Mouse (Mus musculus): ENCODE results near the gene Cytl1. TPM values are rescaled to one million over a fixed set of nuclear protein-coding genes. Genes with fewer than 3 reads are reported as not detected.

Gene Cytl1
- 16.5 and 20.7 TPM in 2 replicates for polyA plus RNA-seq (2015; fragmentation: Nextera tagmentation; extraction: Ambion mirVana)

- Histone ChIP-seq H3K4me3 (ENCODE audit: low read length) (no peak within 1 kb of the TSS), H3K9me3 (replicated peaks; ENCODE audit: control insufficient read depth, low read length) (peaks cover 4% of the 10 kb centered on the region; the same call in 1 of the 2 replicates), H3K36me3 (ENCODE audit: control insufficient read depth, insufficient read depth) (no peaks in the 10 kb centered on the region), H3K4me1 (ENCODE audit: control insufficient read depth, insufficient read depth, low read length) (no peaks in the 10 kb centered on the region), H3K9ac (ENCODE audit: low read length) (no peak within 1 kb of the TSS), H3K27ac (ENCODE audit: low read length) (no peak within 1 kb of the TSS), H3K4me2 (ENCODE audit: low read depth, low read length) (no peak within 1 kb of the TSS; the same call in 1 of the 2 replicates), H3K27me3 (ENCODE audit: control insufficient read depth, insufficient read depth, low read length) (no peaks in the 10 kb centered on the region)
- no peak for ATAC-seq (replicated peaks; ENCODE audit: extremely low read depth, insufficient read depth, low FRiP score)
- WGBS, result 26% methylated on average over 5 of the region's 5 CpGs
These were observed at the start of gene Cytl1 for GRCm38 (mm10) chr5:37735224-37735623. Cytl1 (plus strand) TSS chr5:37735519.

GRCm38 (mm10) chr5:37692759-37693158, 42.6 kb upstream of the Cytl1 start:
- no peak overlapping the region for H3K27ac ChIP-seq (ENCODE audit: low read length)
- no peak for ATAC-seq (replicated peaks; ENCODE audit: extremely low read depth, insufficient read depth, low FRiP score)

GRCm38 (mm10) chr5:37695773-37696172, 39.5 kb upstream of the Cytl1 start:
- no peak overlapping the region for H3K4me3 ChIP-seq (ENCODE audit: low read length)
- no peaks in the 10 kb centered on the region for H3K27me3 ChIP-seq (ENCODE audit: control insufficient read depth, insufficient read depth, low read length)
- H3K27ac ChIP-seq (ENCODE audit: low read length), result no peak overlapping the region
- H3K36me3 ChIP-seq (ENCODE audit: control insufficient read depth, insufficient read depth), result no peaks in the 10 kb centered on the region
- no peaks in the 10 kb centered on the region for H3K9me3 ChIP-seq (replicated peaks; ENCODE audit: control insufficient read depth, low read length)
- no peaks in the 10 kb centered on the region for H3K4me1 ChIP-seq (ENCODE audit: control insufficient read depth, insufficient read depth, low read length)
- ATAC-seq (replicated peaks; ENCODE audit: extremely low read depth, insufficient read depth, low FRiP score), result no peak
- H3K4me2 ChIP-seq (ENCODE audit: low read depth, low read length), result no peak overlapping the region
- 62% methylated on average over 4 of the region's 4 CpGs for WGBS
- H3K9ac ChIP-seq (ENCODE audit: low read length), result no peak overlapping the region

More at GRCm38 (mm10) chr5:37692759-37693158, 42.6 kb upstream of the Cytl1 start:
- 72% methylated on average over 3 of the region's 3 CpGs for WGBS
- no peak overlapping the region for H3K4me3 ChIP-seq (ENCODE audit: low read length)
- no peaks in the 10 kb centered on the region for H3K4me1 ChIP-seq (ENCODE audit: control insufficient read depth, insufficient read depth, low read length)
- H3K9ac ChIP-seq (ENCODE audit: low read length), result no peak overlapping the region
- no peak overlapping the region for H3K4me2 ChIP-seq (ENCODE audit: low read depth, low read length)
- H3K9me3 ChIP-seq (replicated peaks; ENCODE audit: control insufficient read depth, low read length), result no peaks in the 10 kb centered on the region
- H3K27me3 ChIP-seq (ENCODE audit: control insufficient read depth, insufficient read depth, low read length), result no peaks in the 10 kb centered on the region
- H3K36me3 ChIP-seq (ENCODE audit: control insufficient read depth, insufficient read depth), result no peaks in the 10 kb centered on the region

GRCm38 (mm10) chr5:37697286-37697685, 38.0 kb upstream of the Cytl1 start:
- Histone ChIP-seq H3K4me3 (ENCODE audit: low read length) (no peak overlapping the region), H3K9me3 (replicated peaks; ENCODE audit: control insufficient read depth, low read length) (no peaks in the 10 kb centered on the region), H3K4me1 (ENCODE audit: control insufficient read depth, insufficient read depth, low read length) (no peaks in the 10 kb centered on the region), H3K27ac (ENCODE audit: low read length) (no peak overlapping the region), H3K36me3 (ENCODE audit: control insufficient read depth, insufficient read depth) (no peaks in the 10 kb centered on the region), H3K9ac (ENCODE audit: low read length) (no peak overlapping the region), H3K27me3 (ENCODE audit: control insufficient read depth, insufficient read depth, low read length) (no peaks in the 10 kb centered on the region), H3K4me2 (ENCODE audit: low read depth, low read length) (no peak overlapping the region)
- ATAC-seq (replicated peaks; ENCODE audit: extremely low read depth, insufficient read depth, low FRiP score), result no peak
- 86% methylated on average over 7 of the region's 7 CpGs for WGBS

GRCm38 (mm10) chr5:37699757-37700156, 35.6 kb upstream of the Cytl1 start:
- Histone ChIP-seq H3K27me3 (ENCODE audit: control insufficient read depth, insufficient read depth, low read length) (no peaks in the 10 kb centered on the region), H3K9me3 (replicated peaks; ENCODE audit: control insufficient read depth, low read length) (no peaks in the 10 kb centered on the region), H3K9ac (ENCODE audit: low read length) (no peak overlapping the region), H3K4me1 (ENCODE audit: control insufficient read depth, insufficient read depth, low read length) (no peaks in the 10 kb centered on the region), H3K4me3 (ENCODE audit: low read length) (no peak overlapping the region), H3K36me3 (ENCODE audit: control insufficient read depth, insufficient read depth) (no peaks in the 10 kb centered on the region), H3K27ac (ENCODE audit: low read length) (no peak overlapping the region), H3K4me2 (ENCODE audit: low read depth, low read length) (peak overlapping the region; percentile 20; the same call in 1 of the 2 replicates)
- peak; percentile 65; the same call in 1 of the 2 replicates for ATAC-seq (replicated peaks; ENCODE audit: extremely low read depth, insufficient read depth, low FRiP score)
- 52% methylated on average over 12 of the region's 12 CpGs for WGBS

- Histone ChIP-seq H3K4me3 (ENCODE audit: low read length) (no peak overlapping the region), H3K4me2 (ENCODE audit: low read depth, low read length) (no peak overlapping the region), H3K9ac (ENCODE audit: low read length) (no peak overlapping the region), H3K36me3 (ENCODE audit: control insufficient read depth, insufficient read depth) (no peaks in the 10 kb centered on the region), H3K4me1 (ENCODE audit: control insufficient read depth, insufficient read depth, low read length) (no peaks in the 10 kb centered on the region), H3K9me3 (replicated peaks; ENCODE audit: control insufficient read depth, low read length) (peaks cover 10% of the 10 kb centered on the region), H3K27ac (ENCODE audit: low read length) (no peak overlapping the region), H3K27me3 (ENCODE audit: control insufficient read depth, insufficient read depth, low read length) (no peaks in the 10 kb centered on the region)
- no peak for ATAC-seq (replicated peaks; ENCODE audit: extremely low read depth, insufficient read depth, low FRiP score)
- whole genome bisulfite sequencing, result 79% methylated on average over 2 of the region's 2 CpGs
These were observed 30.4 kb upstream of the Cytl1 start for GRCm38 (mm10) chr5:37704962-37705361.

GRCm38 (mm10) chr5:37708124-37708523, 27.2 kb upstream of the Cytl1 start:
- Histone ChIP-seq H3K9ac (ENCODE audit: low read length) (no peak overlapping the region), H3K36me3 (ENCODE audit: control insufficient read depth, insufficient read depth) (no peaks in the 10 kb centered on the region), H3K27ac (ENCODE audit: low read length) (no peak overlapping the region), H3K27me3 (ENCODE audit: control insufficient read depth, insufficient read depth, low read length) (no peaks in the 10 kb centered on the region), H3K9me3 (replicated peaks; ENCODE audit: control insufficient read depth, low read length) (peaks cover 12% of the 10 kb centered on the region), H3K4me2 (ENCODE audit: low read depth, low read length) (no peak overlapping the region), H3K4me1 (ENCODE audit: control insufficient read depth, insufficient read depth, low read length) (no peaks in the 10 kb centered on the region), H3K4me3 (ENCODE audit: low read length) (no peak overlapping the region)
- 68% methylated on average over 3 of the region's 3 CpGs for WGBS
- ATAC-seq (replicated peaks; ENCODE audit: extremely low read depth, insufficient read depth, low FRiP score), result no peak

- H3K27me3 ChIP-seq (ENCODE audit: control insufficient read depth, insufficient read depth, low read length), result no peaks in the 10 kb centered on the region
- H3K36me3 ChIP-seq (ENCODE audit: control insufficient read depth, insufficient read depth), result no peaks in the 10 kb centered on the region
- no peak overlapping the region for H3K27ac ChIP-seq (ENCODE audit: low read length)
- H3K4me1 ChIP-seq (ENCODE audit: control insufficient read depth, insufficient read depth, low read length), result peaks cover 6% of the 10 kb centered on the region; the same call in 1 of the 2 replicates
- no peak overlapping the region for H3K4me3 ChIP-seq (ENCODE audit: low read length)
- 69% methylated on average over 5 of the region's 5 CpGs for WGBS
- H3K9ac ChIP-seq (ENCODE audit: low read length), result no peak overlapping the region
- peaks cover 12% of the 10 kb centered on the region for H3K9me3 ChIP-seq (replicated peaks; ENCODE audit: control insufficient read depth, low read length)
- no peak for ATAC-seq (replicated peaks; ENCODE audit: extremely low read depth, insufficient read depth, low FRiP score)
- H3K4me2 ChIP-seq (ENCODE audit: low read depth, low read length), result no peak overlapping the region
These were observed 25.9 kb upstream of the Cytl1 start for GRCm38 (mm10) chr5:37709257-37709904.

GRCm38 (mm10) chr5:37716505-37717372, 18.6 kb upstream of the Cytl1 start, which contains the start of gene Stk32b:
Stk32b (minus strand) TSS chr5:37717171.
- Histone ChIP-seq H3K36me3 (ENCODE audit: control insufficient read depth, insufficient read depth) (no peaks in the 10 kb centered on the region), H3K4me3 (ENCODE audit: low read length) (peak within 1 kb of the TSS; percentile 53), H3K27ac (ENCODE audit: low read length) (no peak within 1 kb of the TSS), H3K4me1 (ENCODE audit: control insufficient read depth, insufficient read depth, low read length) (peaks cover 6% of the 10 kb centered on the region; the same call in 1 of the 2 replicates), H3K9ac (ENCODE audit: low read length) (0 out of 2 replicates have a peak within 1 kb of the TSS, but pooled peaks have one; percentile 30), H3K9me3 (replicated peaks; ENCODE audit: control insufficient read depth, low read length) (0 out of 2 replicates have a peak, but pooled peaks cover 2% of the 10 kb centered on the region), H3K27me3 (ENCODE audit: control insufficient read depth, insufficient read depth, low read length) (peaks cover 42% of the 10 kb centered on the region), H3K4me2 (ENCODE audit: low read depth, low read length) (peak within 1 kb of the TSS; percentile 74)
- 2% methylated on average over 40 of the region's 40 CpGs for WGBS
- peak; percentile 53 for ATAC-seq (replicated peaks; ENCODE audit: extremely low read depth, insufficient read depth, low FRiP score)
